ENCODE assay signal across 11 mouse cellular contexts in genomic region chr3:106131690-106132089, GRCm38 (mm10). TPM values are rescaled to one million over a fixed set of nuclear protein-coding genes. Genes with fewer than 3 reads are reported as not detected.
DNase-seq lines count a peak whose midpoint lies in the region; ATAC-seq lines count a peak whose summit lies in the region.
"Had no signal": no experiment of that assay in that cellular context is flagged by ENCODE, and none has a peak within 500 bp of the region (broad histone marks: within the 10 kb centered on the region; RNA-seq: fewer than 3 reads in every experiment).

No protein-coding gene starts in this region.

- no peak overlapping the region for H3K4me3 ChIP-seq in forebrain, embryonic 11.5 days (ENCODE audit: low read depth, low read length)
- no peak overlapping the region for H3K4me3 ChIP-seq in forebrain, embryonic 10.5 days
- H3K4me3 ChIP-seq in forebrain, embryonic 15.5 days = no peak overlapping the region

- ATAC-seq in forebrain, embryonic 11.5 days (replicated peaks; ENCODE audit: low FRiP score) = no peak
- ATAC-seq in forebrain, embryonic 15.5 days (replicated peaks) = peak; percentile 96

- no peak overlapping the region for H3K4me2 ChIP-seq in forebrain, embryonic 11.5 days (ENCODE audit: low read depth, low read length, severe bottlenecking)
- H3K4me2 ChIP-seq in forebrain, embryonic 15.5 days (replicated peaks) = 0 out of 2 replicates have a peak overlapping the region, but pooled peaks have one; percentile 8

- no peaks in the 10 kb centered on the region for H3K4me1 ChIP-seq in forebrain, embryonic 11.5 days (replicated peaks; ENCODE audit: control insufficient read depth, insufficient read depth, low read length)
- no peaks in the 10 kb centered on the region for H3K4me1 ChIP-seq in forebrain, embryonic 10.5 days
- H3K4me1 ChIP-seq in forebrain, embryonic 15.5 days = peaks cover 3% of the 10 kb centered on the region; the same call in 1 of the 2 replicates

- H3K36me3 ChIP-seq in forebrain, embryonic 11.5 days (ENCODE audit: control insufficient read depth, insufficient read depth, low read length) = no peaks in the 10 kb centered on the region
- H3K36me3 ChIP-seq in forebrain, embryonic 10.5 days (replicated peaks) = no peaks in the 10 kb centered on the region
- no peaks in the 10 kb centered on the region for H3K36me3 ChIP-seq in forebrain, embryonic 15.5 days

- no peak overlapping the region for H3K9ac ChIP-seq in forebrain, embryonic 11.5 days (ENCODE audit: low read length)
- no peak overlapping the region for H3K9ac ChIP-seq in forebrain, embryonic 15.5 days (replicated peaks)

- WGBS in forebrain, embryonic 11.5 days = 87% methylated on average over 5 of the region's 5 CpGs
- 82% methylated on average over 5 of the region's 5 CpGs for whole genome bisulfite sequencing in forebrain, embryonic 10.5 days
- WGBS in forebrain, embryonic 15.5 days = 52% methylated on average over 5 of the region's 5 CpGs

- no peaks in the 10 kb centered on the region for H3K27me3 ChIP-seq in forebrain, embryonic 11.5 days (ENCODE audit: control insufficient read depth, insufficient read depth, low read length)
- no peaks in the 10 kb centered on the region for H3K27me3 ChIP-seq in forebrain, embryonic 10.5 days (ENCODE audit: poor library complexity, severe bottlenecking)
- H3K27me3 ChIP-seq in forebrain, embryonic 15.5 days = no peaks in the 10 kb centered on the region

- H3K9me3 ChIP-seq in forebrain, embryonic 11.5 days (ENCODE audit: control insufficient read depth, low read length) = no peaks in the 10 kb centered on the region
- peaks cover 9% of the 10 kb centered on the region; the same call in 1 of the 2 replicates for H3K9me3 ChIP-seq in forebrain, embryonic 10.5 days
- H3K9me3 ChIP-seq in forebrain, embryonic 15.5 days = no peaks in the 10 kb centered on the region

- intact Hi-C loops in heart, postnatal 10 days (cut with DNase I) = no loop called here

- H3K27ac ChIP-seq in forebrain, embryonic 11.5 days (ENCODE audit: low read depth, low read length) = no peak overlapping the region
- no peak overlapping the region for H3K27ac ChIP-seq in forebrain, embryonic 10.5 days
- peak overlapping the region; percentile 45 for H3K27ac ChIP-seq in forebrain, embryonic 15.5 days (replicated peaks)

- peak; percentile 50 for DNase-seq in forebrain, embryonic 11.5 days (ENCODE audit: low spot score)
- no peak for DNase-seq in forebrain, embryonic 10.5 days (ENCODE audit: extremely low spot score, low spot score)
- DNase-seq in layer of hippocampus, postnatal 25 days (ENCODE audit: extremely low spot score in 1 of 2, low spot score in 1 of 2) = peak; percentile 78 to 85
- DNase-seq in right cerebral cortex, adult 2 months (ENCODE audit: low spot score in 2 of 2) = peak; percentile 66 to 69
- no peak for DNase-seq in gastrocnemius, adult 18-20 months (ENCODE audit: low spot score)
- no peak for DNase-seq in heart, postnatal 10 days
- DNase-seq in kidney, postnatal 4 days = no peak
- DNase-seq: gastrocnemius, postnatal 25 days; kidney, postnatal 25 days; lung, postnatal 10 days had no signal

RNA-seq across cellular contexts. Expression of gene Chia1, which starts 18.7 kb away (rescaled TPM):
- 0.16 and 0.44 TPM in 2 replicates for polyA plus RNA-seq in forebrain, embryonic 11.5 days (2014; fragmentation: Nextera tagmentation; extraction: Ambion mirVana)
- polyA plus RNA-seq in forebrain, embryonic 10.5 days (2016; fragmentation: Nextera tagmentation; extraction: Ambion mirVana) = 0.77 and 0.90 TPM in 2 replicates
- polyA plus RNA-seq in forebrain, embryonic 15.5 days (2015; fragmentation: Nextera tagmentation; extraction: Ambion mirVana) = 0.36 and 1.1 TPM in 2 replicates
- 1 to 10 TPM in 1 of 2 experiments, under 1 TPM in 1; 0.73 to 1.0 TPM for total RNA-seq in layer of hippocampus, postnatal 25 days (2021)
- total RNA-seq in gastrocnemius, adult 18-20 months (2021) = under 1 TPM; 0.14 to 0.36 TPM
- total RNA-seq in heart, postnatal 10 days (2021) = not detected
- total RNA-seq: gastrocnemius, postnatal 25 days had no signal

RNA-seq across cellular contexts. Expression of gene Chil3, which starts 35.7 kb away (rescaled TPM):
- not detected in 2 replicates for polyA plus RNA-seq in forebrain, embryonic 11.5 days (2014; fragmentation: Nextera tagmentation; extraction: Ambion mirVana)
- polyA plus RNA-seq in forebrain, embryonic 10.5 days (2016; fragmentation: Nextera tagmentation; extraction: Ambion mirVana) = not detected in 2 replicates
- polyA plus RNA-seq in forebrain, embryonic 15.5 days (2015; fragmentation: Nextera tagmentation; extraction: Ambion mirVana) = not detected in 2 replicates
- total RNA-seq in layer of hippocampus, postnatal 25 days (2021) = not detected
- not detected for total RNA-seq in gastrocnemius, adult 18-20 months (2021)
- not detected for total RNA-seq in heart, postnatal 10 days (2021)
- total RNA-seq: gastrocnemius, postnatal 25 days had no signal

Comparison
In these comparisons a context has a peak if more than half of its experiments do, and no peak if none do; other contexts are left out.
1. DNase-seq: peak in forebrain, embryonic 11.5 days (single experiment), layer of hippocampus, postnatal 25 days (2 of 2) and right cerebral cortex, adult 2 months (2 of 2); none in forebrain, embryonic 10.5 days (single experiment), gastrocnemius, adult 18-20 months (single experiment), heart, postnatal 10 days (0 of 2) and kidney, postnatal 4 days (0 of 2).